Mouse (Mus musculus): ENCODE data around the gene Zfp92. TPM values are rescaled to one million over a fixed set of nuclear protein-coding genes. Genes with fewer than 3 reads are reported as not detected.

The Zfp92 gene
- polyA plus RNA-seq, 1 experiment = 0.32 TPM

GRCm38 (mm10) chrX:73468330-73468729, 57.4 kb downstream of the Zfp92 start:
- WGBS = 66% methylated on average over 3 of the region's 3 CpGs
- no peaks in the 10 kb centered on the region for H3K4me1 ChIP-seq (ENCODE audit: control insufficient read depth, insufficient read depth, low read length)
- no peak for DNase-seq
- TF ChIP-seq POLR2A (IDR thresholded peaks at IDR 0.05; ENCODE audit: borderline replicate concordance, extremely low read depth, low read depth, low read length) (no peak), CTCF (IDR thresholded peaks at IDR 0.05; ENCODE audit: insufficient read depth, low read length) (no peak)
- no peak overlapping the region for H3K4me3 ChIP-seq (replicated peaks; ENCODE audit: extremely low read depth, low read depth, low read length)

- 35% methylated on average over 1 of the region's 1 CpGs for WGBS
- no peaks in the 10 kb centered on the region for H3K4me1 ChIP-seq (ENCODE audit: control insufficient read depth, insufficient read depth, low read length)
- TF ChIP-seq POLR2A (IDR thresholded peaks at IDR 0.05; ENCODE audit: borderline replicate concordance, extremely low read depth, low read depth, low read length) (no peak), CTCF (IDR thresholded peaks at IDR 0.05; ENCODE audit: insufficient read depth, low read length) (no peak)
- H3K4me3 ChIP-seq (replicated peaks; ENCODE audit: extremely low read depth, low read depth, low read length) = no peak overlapping the region
- no peak for DNase-seq
These were observed 57.9 kb downstream of the Zfp92 start for GRCm38 (mm10) chrX:73468752-73469151.

GRCm38 (mm10) chrX:73471764-73472163, 60.9 kb downstream of the Zfp92 start:
- H3K4me3 ChIP-seq (replicated peaks; ENCODE audit: extremely low read depth, low read depth, low read length) = no peak overlapping the region

GRCm38 (mm10) chrX:73474340-73475165, 63.7 kb downstream of the Zfp92 start:
- TF ChIP-seq CTCF (IDR thresholded peaks at IDR 0.05; ENCODE audit: insufficient read depth, low read length) (no peak), POLR2A (IDR thresholded peaks at IDR 0.05; ENCODE audit: borderline replicate concordance, extremely low read depth, low read depth, low read length) (no peak)
- DNase-seq = no peak
- no peak overlapping the region for H3K4me3 ChIP-seq (replicated peaks; ENCODE audit: extremely low read depth, low read depth, low read length)
- 65% methylated on average over 12 of the region's 12 CpGs for WGBS
- peaks cover 16% of the 10 kb centered on the region for H3K4me1 ChIP-seq (ENCODE audit: control insufficient read depth, insufficient read depth, low read length)

More at GRCm38 (mm10) chrX:73471764-73472163, 60.9 kb downstream of the Zfp92 start:
- H3K4me1 ChIP-seq (ENCODE audit: control insufficient read depth, insufficient read depth, low read length) = peaks cover 10% of the 10 kb centered on the region
- 86% methylated on average over 3 of the region's 3 CpGs for WGBS
- no peak for TF ChIP-seq POLR2A (IDR thresholded peaks at IDR 0.05; ENCODE audit: borderline replicate concordance, extremely low read depth, low read depth, low read length)
- no peak for TF ChIP-seq CTCF (IDR thresholded peaks at IDR 0.05; ENCODE audit: insufficient read depth, low read length)
- no peak for DNase-seq

GRCm38 (mm10) chrX:73475658-73476256, 64.9 kb downstream of the Zfp92 start:
- no peak for DNase-seq
- TF ChIP-seq CTCF (IDR thresholded peaks at IDR 0.05; ENCODE audit: insufficient read depth, low read length) (no peak), POLR2A (IDR thresholded peaks at IDR 0.05; ENCODE audit: borderline replicate concordance, extremely low read depth, low read depth, low read length) (no peak)
- WGBS = 84% methylated on average over 1 of the region's 1 CpGs

GRCm38 (mm10) chrX:73476621-73477020, 65.7 kb downstream of the Zfp92 start:
- Histone ChIP-seq H3K4me1 (ENCODE audit: control insufficient read depth, insufficient read depth, low read length) (peaks cover 16% of the 10 kb centered on the region), H3K4me3 (replicated peaks; ENCODE audit: extremely low read depth, low read depth, low read length) (no peak overlapping the region)
- no peak for TF ChIP-seq POLR2A (IDR thresholded peaks at IDR 0.05; ENCODE audit: borderline replicate concordance, extremely low read depth, low read depth, low read length)
- no peak for TF ChIP-seq CTCF (IDR thresholded peaks at IDR 0.05; ENCODE audit: insufficient read depth, low read length)
- WGBS = 40% methylated on average over 2 of the region's 2 CpGs
- no peak for DNase-seq

More at GRCm38 (mm10) chrX:73475658-73476256, 64.9 kb downstream of the Zfp92 start:
- Histone ChIP-seq H3K4me1 (ENCODE audit: control insufficient read depth, insufficient read depth, low read length) (peaks cover 16% of the 10 kb centered on the region), H3K4me3 (replicated peaks; ENCODE audit: extremely low read depth, low read depth, low read length) (no peak overlapping the region)

GRCm38 (mm10) chrX:73477500-73477899, 66.6 kb downstream of the Zfp92 start:
- no peak for DNase-seq
- WGBS = 63% methylated on average over 2 of the region's 2 CpGs
- H3K4me1 ChIP-seq (ENCODE audit: control insufficient read depth, insufficient read depth, low read length) = peaks cover 16% of the 10 kb centered on the region
- TF ChIP-seq POLR2A (IDR thresholded peaks at IDR 0.05; ENCODE audit: borderline replicate concordance, extremely low read depth, low read depth, low read length) (no peak), CTCF (IDR thresholded peaks at IDR 0.05; ENCODE audit: insufficient read depth, low read length) (no peak)
- H3K4me3 ChIP-seq (replicated peaks; ENCODE audit: extremely low read depth, low read depth, low read length) = no peak overlapping the region

Other genes starting within 250 kb of the Zfp92 start
- gene Spin2d, start 234.1 kb upstream of the Zfp92 start, polyA plus RNA-seq (2012; rRNA removed) = not detected in 2 replicates
- 0.54 and 2.7 TPM in 2 replicates for gene Xlr3b, start 218.9 kb upstream of the Zfp92 start, polyA plus RNA-seq (2012; rRNA removed)
- 0.27 and 0.80 TPM in 2 replicates for gene Xlr4b, start 196.8 kb upstream of the Zfp92 start, polyA plus RNA-seq (2012; rRNA removed)
- gene F8a, start 182.8 kb upstream of the Zfp92 start, polyA plus RNA-seq (2012; rRNA removed) = 11.7 and 15.1 TPM in 2 replicates
- 0.08 and 0.79 TPM in 2 replicates for gene Xlr4c, start 168.0 kb upstream of the Zfp92 start, polyA plus RNA-seq (2012; rRNA removed)
- gene Xlr3c, start 145.7 kb upstream of the Zfp92 start, polyA plus RNA-seq (2012; rRNA removed) = not detected in 2 replicates
- not detected in 2 replicates for gene Xlr5a, start 118.1 kb upstream of the Zfp92 start, polyA plus RNA-seq (2012; rRNA removed)
- gene Xlr5c, start 118.1 kb upstream of the Zfp92 start, polyA plus RNA-seq (2012; rRNA removed) = not detected in 2 replicates
- not detected in 2 replicates for gene Gm45015, start 74.3 kb upstream of the Zfp92 start, polyA plus RNA-seq (2012; rRNA removed)
- gene Zfp275, start 68.5 kb upstream of the Zfp92 start, polyA plus RNA-seq (2012; rRNA removed) = 10.7 and 14.7 TPM in 2 replicates
- gene Gm18336, start 12.4 kb upstream of the Zfp92 start, polyA plus RNA-seq (2012; rRNA removed) = 0.05 TPM in 1 of 2 replicates, not detected in the other
- gene Trex2, start 24.2 kb downstream of the Zfp92 start, polyA plus RNA-seq (2012; rRNA removed) = 1.1 and 115 TPM in 2 replicates
- 9.2 and 14.1 TPM in 2 replicates for gene Haus7, start 47.9 kb downstream of the Zfp92 start, polyA plus RNA-seq (2012; rRNA removed)
- gene Bgn, start 72.5 kb downstream of the Zfp92 start, polyA plus RNA-seq (2012; rRNA removed) = 656 and 780 TPM in 2 replicates
- gene Atp2b3, start 92.0 kb downstream of the Zfp92 start, polyA plus RNA-seq (2012; rRNA removed) = 0.04 TPM in 1 of 2 replicates, not detected in the other
- gene Dusp9, start 228.3 kb downstream of the Zfp92 start, polyA plus RNA-seq (2012; rRNA removed) = 1.3 and 1.4 TPM in 2 replicates
- 5.1 and 6.1 TPM in 2 replicates for gene Pnck, start 249.0 kb downstream of the Zfp92 start, polyA plus RNA-seq (2012; rRNA removed)

Data from lung, adult 2 months (tissue).